Mouse (Mus musculus) kidney, adult 2 months (tissue): Measurements from ENCODE around the gene Otop2.

ENCODE experiments used
- CTCF ChIP-seq: fragments of 200-500 bp; conservative IDR thresholded peaks from 2 replicates; pipeline ENCODE4 v1.5.1; 2011; ENCODE audit warnings: low read depth, mild to moderate bottlenecking, control low read depth, low read length, moderate library complexity, mixed read lengths; ENCODE audit not compliant: insufficient read depth, insufficient read length
- POLR2A ChIP-seq: fragments of 200-500 bp; IDR thresholded peaks from one replicate; pipeline ENCODE4 v1.6.1; 2011; ENCODE audit warnings: low read depth, low read length, control low read depth

GRCm38 (mm10) chr11:115341246-115341645, 34.3 kb downstream of the Otop2 start:
- no peak for TF ChIP-seq POLR2A
- no peak for TF ChIP-seq CTCF
